Mouse (Mus musculus): ENCODE data around the gene Gstt2. TPM values are rescaled to one million over a fixed set of nuclear protein-coding genes. Genes with fewer than 3 reads are reported as not detected.

Gstt2 gene
- total and polyA plus RNA-seq, 3 experiments, result 12.2 to 68.9 (median 49.2) TPM

- ATAC-seq (ENCODE audit: extremely low read depth, insufficient number of reproducible peaks, low FRiP score, poor library complexity, severe bottlenecking) (no peak), DNase-seq (ENCODE audit: low spot score) (no peak)
- Histone ChIP-seq H3K4me3 (ENCODE audit: low read depth, low read length) (no peak overlapping the region), H3K9me3 (replicated peaks) (no peaks in the 10 kb centered on the region), H3K27me3 (ENCODE audit: insufficient read depth, low read length) (peaks cover 23% of the 10 kb centered on the region), H3K36me3 (replicated peaks) (no peaks in the 10 kb centered on the region), H3K4me1 (ENCODE audit: insufficient read depth, low read depth, low read length) (peaks cover 37% of the 10 kb centered on the region)
- no peak for TF ChIP-seq GATA2 (IDR thresholded peaks at IDR 0.05; ENCODE audit: borderline replicate concordance, low read depth, low read length)
- TF ChIP-seq CTCF (IDR thresholded peaks at IDR 0.05; ENCODE audit: low read depth, low read length), result no peak
- TF ChIP-seq POLR2AphosphoS5 (IDR thresholded peaks at IDR 0.05; ENCODE audit: insufficient replicate concordance, low read depth, low read length), result no peak
- TF ChIP-seq TAL1 (conservative IDR thresholded peaks at IDR 0.05; ENCODE audit: low read depth, low read length), result no peak
- TF ChIP-seq GATA1 (IDR thresholded peaks at IDR 0.05; ENCODE audit: borderline replicate concordance, low read length), result no peak
These were observed 1.9 kb upstream of the Gstt2 start for GRCm38 (mm10) chr10:75839092-75839491.

DNA sequence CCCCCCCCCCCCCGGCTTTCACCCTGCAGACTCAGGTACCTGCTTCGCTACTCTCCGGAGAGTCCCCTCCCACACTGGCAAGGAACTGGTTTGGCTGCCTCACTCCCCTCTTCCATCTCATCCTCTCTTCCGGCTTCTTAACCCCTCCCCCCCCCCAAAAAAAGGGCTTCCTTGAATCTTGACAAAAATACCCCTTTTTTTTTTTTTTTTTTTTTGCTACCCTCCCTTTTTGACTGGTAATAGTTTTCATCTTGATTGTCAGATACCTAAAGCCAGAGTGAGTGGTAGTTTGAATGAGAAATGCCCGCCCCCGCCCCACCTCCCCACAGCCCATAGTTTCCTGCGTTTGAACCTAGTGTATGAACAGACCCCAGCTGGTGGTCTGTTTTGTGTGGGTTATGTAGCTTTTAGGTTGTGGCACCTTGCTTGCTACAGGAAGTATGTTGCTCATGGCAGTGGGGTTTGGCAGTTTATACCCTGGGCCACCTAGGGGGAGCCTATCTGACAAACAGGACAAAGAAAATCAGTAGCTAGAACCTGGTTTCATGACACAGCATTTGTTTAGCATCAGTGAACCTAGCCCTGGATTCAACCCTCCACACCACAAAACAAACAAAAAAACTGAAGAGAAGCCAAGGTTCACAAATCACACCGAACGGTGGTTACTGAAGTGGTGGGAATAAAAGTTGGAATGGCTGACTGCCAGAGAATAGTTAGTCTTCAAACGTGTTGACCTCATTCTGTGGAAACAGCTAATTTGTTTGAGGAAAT lies 1.3 kb downstream of the Gstt2 start:
- ATAC-seq (ENCODE audit: extremely low read depth, insufficient number of reproducible peaks, low FRiP score, poor library complexity, severe bottlenecking), result no peak
- Histone ChIP-seq H3K4me3 (ENCODE audit: low read depth, low read length) (peak overlapping the region; percentile 74; the same call in 1 of the 2 replicates), H3K4me1 (ENCODE audit: insufficient read depth, low read depth, low read length) (peaks cover 56% of the 10 kb centered on the region)

GRCm38 (mm10) chr10:75835307-75835706 lies 1.9 kb downstream of the Gstt2 start:
- Histone ChIP-seq H3K27me3 (ENCODE audit: insufficient read depth, low read length) (peaks cover 9% of the 10 kb centered on the region; the same call in 1 of the 2 replicates), H3K4me1 (ENCODE audit: insufficient read depth, low read depth, low read length) (peaks cover 56% of the 10 kb centered on the region), H3K4me3 (ENCODE audit: low read depth, low read length) (peak overlapping the region; percentile 74), H3K9me3 (replicated peaks) (no peaks in the 10 kb centered on the region), H3K36me3 (replicated peaks) (peaks cover 10% of the 10 kb centered on the region)
- TF ChIP-seq GATA2 (IDR thresholded peaks at IDR 0.05; ENCODE audit: borderline replicate concordance, low read depth, low read length) (no peak), TAL1 (conservative IDR thresholded peaks at IDR 0.05; ENCODE audit: low read depth, low read length) (no peak), GATA1 (IDR thresholded peaks at IDR 0.05; ENCODE audit: borderline replicate concordance, low read length) (no peak), CTCF (IDR thresholded peaks at IDR 0.05; ENCODE audit: low read depth, low read length) (no peak), POLR2AphosphoS5 (IDR thresholded peaks at IDR 0.05; ENCODE audit: insufficient replicate concordance, low read depth, low read length) (no peak)
- peak; percentile 64 for ATAC-seq (ENCODE audit: extremely low read depth, insufficient number of reproducible peaks, low FRiP score, poor library complexity, severe bottlenecking)
- DNase-seq (ENCODE audit: low spot score), result peak; percentile 84

More for the DNA sequence above, 1.3 kb downstream of the Gstt2 start:
- no peak for DNase-seq (ENCODE audit: low spot score)
- H3K36me3 ChIP-seq (replicated peaks), result peaks cover 10% of the 10 kb centered on the region
- H3K27me3 ChIP-seq (ENCODE audit: insufficient read depth, low read length), result peaks cover 12% of the 10 kb centered on the region; the same call in 1 of the 2 replicates
- H3K9me3 ChIP-seq (replicated peaks), result no peaks in the 10 kb centered on the region
- no peak for TF ChIP-seq TAL1 (conservative IDR thresholded peaks at IDR 0.05; ENCODE audit: low read depth, low read length)
- TF ChIP-seq POLR2AphosphoS5 (IDR thresholded peaks at IDR 0.05; ENCODE audit: insufficient replicate concordance, low read depth, low read length), result no peak
- no peak for TF ChIP-seq GATA1 (IDR thresholded peaks at IDR 0.05; ENCODE audit: borderline replicate concordance, low read length)
- TF ChIP-seq GATA2 (IDR thresholded peaks at IDR 0.05; ENCODE audit: borderline replicate concordance, low read depth, low read length), result no peak
- no peak for TF ChIP-seq CTCF (IDR thresholded peaks at IDR 0.05; ENCODE audit: low read depth, low read length)

- Histone ChIP-seq H3K36me3 (replicated peaks) (peaks cover 10% of the 10 kb centered on the region), H3K4me1 (ENCODE audit: insufficient read depth, low read depth, low read length) (peaks cover 56% of the 10 kb centered on the region), H3K9me3 (replicated peaks) (no peaks in the 10 kb centered on the region), H3K27me3 (ENCODE audit: insufficient read depth, low read length) (peaks cover 8% of the 10 kb centered on the region; the same call in 1 of the 2 replicates), H3K4me3 (ENCODE audit: low read depth, low read length) (peak overlapping the region; percentile 74)
- DNase-seq (ENCODE audit: low spot score) (no peak), ATAC-seq (ENCODE audit: extremely low read depth, insufficient number of reproducible peaks, low FRiP score, poor library complexity, severe bottlenecking) (no peak)
- TF ChIP-seq POLR2AphosphoS5 (IDR thresholded peaks at IDR 0.05; ENCODE audit: insufficient replicate concordance, low read depth, low read length) (no peak), CTCF (IDR thresholded peaks at IDR 0.05; ENCODE audit: low read depth, low read length) (no peak), TAL1 (conservative IDR thresholded peaks at IDR 0.05; ENCODE audit: low read depth, low read length) (no peak), GATA1 (IDR thresholded peaks at IDR 0.05; ENCODE audit: borderline replicate concordance, low read length) (no peak), GATA2 (IDR thresholded peaks at IDR 0.05; ENCODE audit: borderline replicate concordance, low read depth, low read length) (no peak)
These were observed 2.5 kb downstream of the Gstt2 start for GRCm38 (mm10) chr10:75834721-75835120.

- no peak for ATAC-seq (ENCODE audit: extremely low read depth, insufficient number of reproducible peaks, low FRiP score, poor library complexity, severe bottlenecking)
- H3K27me3 ChIP-seq (ENCODE audit: insufficient read depth, low read length), result peaks cover 5% of the 10 kb centered on the region; the same call in 1 of the 2 replicates
- H3K4me1 ChIP-seq (ENCODE audit: insufficient read depth, low read depth, low read length), result peaks cover 56% of the 10 kb centered on the region
- H3K9me3 ChIP-seq (replicated peaks), result no peaks in the 10 kb centered on the region
- peak; percentile 51 for DNase-seq (ENCODE audit: low spot score)
- peaks cover 10% of the 10 kb centered on the region for H3K36me3 ChIP-seq (replicated peaks)
- peak overlapping the region; percentile 74 for H3K4me3 ChIP-seq (ENCODE audit: low read depth, low read length)
- TF ChIP-seq GATA1 (IDR thresholded peaks at IDR 0.05; ENCODE audit: borderline replicate concordance, low read length), result no peak
- TF ChIP-seq POLR2AphosphoS5 (IDR thresholded peaks at IDR 0.05; ENCODE audit: insufficient replicate concordance, low read depth, low read length), result no peak; the same call in 1 of the 2 replicates
- TF ChIP-seq GATA2 (IDR thresholded peaks at IDR 0.05; ENCODE audit: borderline replicate concordance, low read depth, low read length), result no peak
- no peak for TF ChIP-seq TAL1 (conservative IDR thresholded peaks at IDR 0.05; ENCODE audit: low read depth, low read length)
- no peak for TF ChIP-seq CTCF (IDR thresholded peaks at IDR 0.05; ENCODE audit: low read depth, low read length)
These were observed 3.0 kb downstream of the Gstt2 start for GRCm38 (mm10) chr10:75834250-75834649.

- Histone ChIP-seq H3K9me3 (replicated peaks) (no peaks in the 10 kb centered on the region), H3K4me1 (ENCODE audit: insufficient read depth, low read depth, low read length) (peaks cover 56% of the 10 kb centered on the region), H3K27me3 (ENCODE audit: insufficient read depth, low read length) (peaks cover 5% of the 10 kb centered on the region; the same call in 1 of the 2 replicates), H3K36me3 (replicated peaks) (peaks cover 10% of the 10 kb centered on the region), H3K4me3 (ENCODE audit: low read depth, low read length) (peak overlapping the region; percentile 74)
- ATAC-seq (ENCODE audit: extremely low read depth, insufficient number of reproducible peaks, low FRiP score, poor library complexity, severe bottlenecking), result no peak
- TF ChIP-seq POLR2AphosphoS5 (IDR thresholded peaks at IDR 0.05; ENCODE audit: insufficient replicate concordance, low read depth, low read length) (no peak), GATA2 (IDR thresholded peaks at IDR 0.05; ENCODE audit: borderline replicate concordance, low read depth, low read length) (no peak)
- DNase-seq (ENCODE audit: low spot score), result no peak
These were observed 3.7 kb downstream of the Gstt2 start for GRCm38 (mm10) chr10:75833456-75834080.
